In genomic region chr14:90232661-90233060, GRCm38 (mm10) we compare ENCODE assay signal across 19 mouse cellular contexts.
DNase-seq lines count a peak whose midpoint lies in the region; ATAC-seq and TF ChIP-seq lines count a peak whose summit lies in the region.
"Had no signal": no experiment of that assay in that cellular context is flagged by ENCODE, and none has a peak within 500 bp of the region (broad histone marks: within the 10 kb centered on the region; RNA-seq: fewer than 3 reads in every experiment).

No protein-coding gene starts in this region.

- ATAC-seq in hindbrain, embryonic 11.5 days (ENCODE audit: low FRiP score) = peak; percentile 26; the same call in 1 of the 2 replicates
- no peak for ATAC-seq in hindbrain, embryonic 13.5 days (ENCODE audit: low FRiP score)
- ATAC-seq in neural tube, embryonic 11.5 days (ENCODE audit: insufficient read depth, low FRiP score, low TSS enrichment) = 0 out of 2 replicates have a peak, but pooled peaks have one; percentile 18
- no peak for ATAC-seq in neural tube, embryonic 15.5 days (ENCODE audit: low FRiP score)
- 0 out of 2 replicates have a peak, but pooled peaks have one; percentile 59 for ATAC-seq in neural tube, embryonic 13.5 days (ENCODE audit: low read depth)
- no peak for ATAC-seq in forebrain, embryonic 16.5 days
- ATAC-seq: forebrain, embryonic 13.5 days; forebrain, embryonic 15.5 days had no signal

- 74% methylated on average over 5 of the region's 5 CpGs for WGBS in hindbrain, embryonic 11.5 days
- WGBS in hindbrain, embryonic 13.5 days = 58% methylated on average over 5 of the region's 5 CpGs
- WGBS in neural tube, embryonic 11.5 days = 68% methylated on average over 5 of the region's 5 CpGs
- WGBS in neural tube, embryonic 15.5 days = 34% methylated on average over 5 of the region's 5 CpGs
- 37% methylated on average over 5 of the region's 5 CpGs for WGBS in neural tube, embryonic 13.5 days
- 75% methylated on average over 5 of the region's 5 CpGs for WGBS in forebrain, embryonic 16.5 days

- H3K4me2 ChIP-seq in hindbrain, embryonic 11.5 days (replicated peaks; ENCODE audit: low read depth, low read length) = no peak overlapping the region
- no peak overlapping the region for H3K4me2 ChIP-seq in hindbrain, embryonic 13.5 days
- no peak overlapping the region for H3K4me2 ChIP-seq in neural tube, embryonic 11.5 days (ENCODE audit: low read depth)
- no peak overlapping the region for H3K4me2 ChIP-seq in neural tube, embryonic 15.5 days
- H3K4me2 ChIP-seq in neural tube, embryonic 13.5 days = no peak overlapping the region
- H3K4me2 ChIP-seq in forebrain, embryonic 16.5 days (ENCODE audit: low read length) = no peak overlapping the region
- H3K4me2 ChIP-seq: embryonic facial prominence, embryonic 13.5 days; forebrain, embryonic 13.5 days; forebrain, embryonic 15.5 days had no signal

- H3K4me3 ChIP-seq in hindbrain, embryonic 11.5 days (ENCODE audit: low read depth, low read length) = no peak overlapping the region
- no peak overlapping the region for H3K4me3 ChIP-seq in hindbrain, embryonic 13.5 days
- no peak overlapping the region for H3K4me3 ChIP-seq in neural tube, embryonic 11.5 days (ENCODE audit: low read depth, low read length)
- H3K4me3 ChIP-seq in neural tube, embryonic 15.5 days (replicated peaks) = no peak overlapping the region
- H3K4me3 ChIP-seq in neural tube, embryonic 13.5 days = no peak overlapping the region
- no peak overlapping the region for H3K4me3 ChIP-seq in forebrain, embryonic 16.5 days (replicated peaks; ENCODE audit: low read length)
- H3K4me3 ChIP-seq: embryonic facial prominence, embryonic 13.5 days; forebrain, embryonic 13.5 days; forebrain, embryonic 15.5 days had no signal

- H3K27me3 ChIP-seq in hindbrain, embryonic 11.5 days (ENCODE audit: control insufficient read depth, insufficient read depth, low read length) = no peaks in the 10 kb centered on the region
- H3K27me3 ChIP-seq in hindbrain, embryonic 13.5 days = no peaks in the 10 kb centered on the region
- H3K27me3 ChIP-seq in neural tube, embryonic 11.5 days (ENCODE audit: control insufficient read depth, insufficient read depth, low read length) = no peaks in the 10 kb centered on the region
- no peaks in the 10 kb centered on the region for H3K27me3 ChIP-seq in neural tube, embryonic 15.5 days (replicated peaks)
- H3K27me3 ChIP-seq in neural tube, embryonic 13.5 days = no peaks in the 10 kb centered on the region
- no peaks in the 10 kb centered on the region for H3K27me3 ChIP-seq in forebrain, embryonic 16.5 days (replicated peaks; ENCODE audit: control insufficient read depth, insufficient read depth, low read length)
- H3K27me3 ChIP-seq: embryonic facial prominence, embryonic 13.5 days; forebrain, embryonic 13.5 days; forebrain, embryonic 15.5 days had no signal

- no peak for DNase-seq in hindbrain, embryonic 11.5 days (ENCODE audit: low spot score)
- no peak for DNase-seq in neural tube, embryonic 11.5 days (ENCODE audit: low spot score)
- DNase-seq in brain, embryonic 14.5 days (ENCODE audit: low read depth) = peak; percentile 10
- no peak for DNase-seq in heart, postnatal 10 days
- DNase-seq: adrenal gland, adult 2 months; adrenal gland, postnatal 10 days; adrenal gland, postnatal 25 days; cerebellum, adult 11-12 months; cerebellum, adult 2 months; cerebellum, adult 9-10 months; cerebellum, postnatal 10 days; cerebellum, postnatal 25 days had no signal

- TF ChIP-seq POLR2A in brain, embryonic 14.5 days (IDR thresholded peaks at IDR 0.05; ENCODE audit: borderline replicate concordance, extremely low read depth, insufficient read depth, insufficient read length, poor library complexity, severe bottlenecking) = no peak

- no peak overlapping the region for H3K27ac ChIP-seq in hindbrain, embryonic 11.5 days (ENCODE audit: low read depth, low read length)
- no peak overlapping the region for H3K27ac ChIP-seq in hindbrain, embryonic 13.5 days
- no peak overlapping the region for H3K27ac ChIP-seq in neural tube, embryonic 11.5 days (ENCODE audit: low read depth, low read length)
- H3K27ac ChIP-seq in neural tube, embryonic 15.5 days (replicated peaks) = no peak overlapping the region
- no peak overlapping the region for H3K27ac ChIP-seq in neural tube, embryonic 13.5 days (replicated peaks)
- H3K27ac ChIP-seq in forebrain, embryonic 16.5 days (ENCODE audit: low read length) = no peak overlapping the region
- H3K27ac ChIP-seq: embryonic facial prominence, embryonic 13.5 days; forebrain, embryonic 13.5 days; forebrain, embryonic 15.5 days had no signal

- H3K4me1 ChIP-seq in hindbrain, embryonic 11.5 days (replicated peaks; ENCODE audit: control insufficient read depth, insufficient read depth, low read length) = no peaks in the 10 kb centered on the region
- H3K4me1 ChIP-seq in hindbrain, embryonic 13.5 days (replicated peaks) = no peaks in the 10 kb centered on the region
- H3K4me1 ChIP-seq in neural tube, embryonic 11.5 days (ENCODE audit: control insufficient read depth, insufficient read depth, low read length) = no peaks in the 10 kb centered on the region
- no peaks in the 10 kb centered on the region for H3K4me1 ChIP-seq in neural tube, embryonic 15.5 days
- H3K4me1 ChIP-seq in neural tube, embryonic 13.5 days (replicated peaks) = no peaks in the 10 kb centered on the region
- H3K4me1 ChIP-seq in forebrain, embryonic 16.5 days (replicated peaks; ENCODE audit: control insufficient read depth, insufficient read depth, low read length) = no peaks in the 10 kb centered on the region
- H3K4me1 ChIP-seq: embryonic facial prominence, embryonic 13.5 days; forebrain, embryonic 13.5 days; forebrain, embryonic 15.5 days had no signal

- intact Hi-C loops in heart, postnatal 10 days (cut with DNase I) = no loop called here

- no peak for TF ChIP-seq CTCF in brain, embryonic 14.5 days (IDR thresholded peaks at IDR 0.05; ENCODE audit: borderline replicate concordance, extremely low read depth, insufficient read depth, insufficient read length)

- H3K36me3 ChIP-seq in hindbrain, embryonic 11.5 days (ENCODE audit: control insufficient read depth, insufficient read depth, low read length) = no peaks in the 10 kb centered on the region
- H3K36me3 ChIP-seq in hindbrain, embryonic 13.5 days = no peaks in the 10 kb centered on the region
- H3K36me3 ChIP-seq in neural tube, embryonic 11.5 days (ENCODE audit: control insufficient read depth, insufficient read depth, low read length) = no peaks in the 10 kb centered on the region
- no peaks in the 10 kb centered on the region for H3K36me3 ChIP-seq in neural tube, embryonic 15.5 days
- no peaks in the 10 kb centered on the region for H3K36me3 ChIP-seq in neural tube, embryonic 13.5 days
- H3K36me3 ChIP-seq in forebrain, embryonic 16.5 days (ENCODE audit: control insufficient read depth, insufficient read depth) = no peaks in the 10 kb centered on the region
- H3K36me3 ChIP-seq: embryonic facial prominence, embryonic 13.5 days; forebrain, embryonic 15.5 days had no signal

- no peaks in the 10 kb centered on the region for H3K9me3 ChIP-seq in hindbrain, embryonic 11.5 days (ENCODE audit: control insufficient read depth, low read length)
- no peaks in the 10 kb centered on the region for H3K9me3 ChIP-seq in hindbrain, embryonic 13.5 days
- H3K9me3 ChIP-seq in neural tube, embryonic 11.5 days (ENCODE audit: control insufficient read depth, low read length) = no peaks in the 10 kb centered on the region
- no peaks in the 10 kb centered on the region for H3K9me3 ChIP-seq in neural tube, embryonic 15.5 days (replicated peaks)
- no peaks in the 10 kb centered on the region for H3K9me3 ChIP-seq in neural tube, embryonic 13.5 days
- no peaks in the 10 kb centered on the region for H3K9me3 ChIP-seq in forebrain, embryonic 16.5 days (ENCODE audit: control insufficient read depth, low read length)
- H3K9me3 ChIP-seq: embryonic facial prominence, embryonic 13.5 days; forebrain, embryonic 13.5 days; forebrain, embryonic 15.5 days had no signal

- no peak overlapping the region for H3K9ac ChIP-seq in hindbrain, embryonic 11.5 days (ENCODE audit: low read depth, low read length)
- H3K9ac ChIP-seq in hindbrain, embryonic 13.5 days = no peak overlapping the region
- H3K9ac ChIP-seq in neural tube, embryonic 11.5 days (ENCODE audit: low read length) = no peak overlapping the region
- H3K9ac ChIP-seq in neural tube, embryonic 15.5 days (replicated peaks) = no peak overlapping the region
- no peak overlapping the region for H3K9ac ChIP-seq in neural tube, embryonic 13.5 days
- no peak overlapping the region for H3K9ac ChIP-seq in forebrain, embryonic 16.5 days (replicated peaks; ENCODE audit: low read depth, low read length)
- H3K9ac ChIP-seq: embryonic facial prominence, embryonic 13.5 days; forebrain, embryonic 13.5 days; forebrain, embryonic 15.5 days had no signal

Comparison
In these comparisons a context has a peak if more than half of its experiments do, and no peak if none do; other contexts are left out.
1. ATAC-seq: peak in hindbrain, embryonic 11.5 days (single experiment), neural tube, embryonic 11.5 days (single experiment) and neural tube, embryonic 13.5 days (single experiment); none in hindbrain, embryonic 13.5 days (single experiment), neural tube, embryonic 15.5 days (single experiment) and forebrain, embryonic 16.5 days (single experiment).